Mouse (Mus musculus): ENCODE results near the gene Mgp. TPM values are rescaled to one million over a fixed set of nuclear protein-coding genes. Genes with fewer than 3 reads are reported as not detected.
A peak's percentile ranks its signal among the peaks of the same experiment; 100 is the strongest.

Gene Mgp
- 3.0 and 3.3 TPM in 2 replicates for polyA plus RNA-seq (2015; fragmentation: Nextera tagmentation; extraction: Ambion mirVana)

DNA sequence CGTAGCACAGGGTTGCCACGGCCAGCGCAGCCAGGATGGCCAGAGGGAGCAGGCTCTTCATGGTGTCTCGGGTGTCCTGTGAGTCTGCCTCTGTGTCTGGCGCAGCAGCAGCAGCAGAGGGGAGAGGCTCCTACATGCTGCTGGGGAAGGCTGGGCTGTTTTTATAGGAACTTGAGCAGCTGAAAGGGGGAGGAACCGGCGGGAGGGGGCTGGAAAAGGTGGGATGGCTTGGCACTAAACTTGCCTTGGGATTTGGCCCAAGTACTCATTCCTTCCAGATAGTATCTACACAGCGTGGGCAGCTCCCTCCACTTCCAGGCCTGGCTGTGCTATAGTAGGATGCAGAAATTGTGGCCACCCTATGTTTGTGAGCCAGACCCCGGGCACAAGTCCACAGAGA lies at the start of gene Mgp:
TSS of gene Mgp (minus strand) at position 154 of the 400 bp plus-strand sequence.
- Histone ChIP-seq H3K27ac (no peak within 1 kb of the TSS), H3K4me1 (peaks cover 6% of the 10 kb centered on the region; the same call in 1 of the 2 replicates), H3K9ac (no peak within 1 kb of the TSS), H3K4me3 (no peak within 1 kb of the TSS), H3K36me3 (ENCODE audit: poor library complexity, severe bottlenecking) (no peaks in the 10 kb centered on the region), H3K27me3 (no peaks in the 10 kb centered on the region), H3K4me2 (no peak within 1 kb of the TSS), H3K9me3 (replicated peaks) (no peaks in the 10 kb centered on the region)
- no peak for ATAC-seq
- WGBS: 62% methylated on average over 9 of the region's 9 CpGs

DNA sequence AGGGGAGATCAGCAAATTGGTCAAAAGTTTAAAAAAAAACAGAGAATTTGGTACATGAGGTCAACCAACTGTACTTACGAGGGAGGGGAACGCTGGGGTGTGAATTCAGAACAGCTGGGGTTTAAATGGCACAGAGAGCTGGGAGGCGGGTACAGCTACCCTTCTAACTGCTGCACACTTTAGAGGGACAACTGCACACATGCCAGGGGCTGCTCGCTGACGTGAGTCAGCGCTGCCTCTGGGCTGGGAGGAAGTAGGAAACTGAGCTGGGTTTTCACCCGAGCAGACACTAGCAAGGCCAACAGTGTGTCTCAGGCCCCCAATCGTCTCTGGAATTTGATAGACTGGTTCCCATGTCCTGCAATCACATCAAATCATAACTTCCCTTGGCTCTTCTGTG lies 49.4 kb upstream of the Mgp start:
- Histone ChIP-seq H3K4me2 (no peak overlapping the region), H3K27ac (no peak overlapping the region)

DNA sequence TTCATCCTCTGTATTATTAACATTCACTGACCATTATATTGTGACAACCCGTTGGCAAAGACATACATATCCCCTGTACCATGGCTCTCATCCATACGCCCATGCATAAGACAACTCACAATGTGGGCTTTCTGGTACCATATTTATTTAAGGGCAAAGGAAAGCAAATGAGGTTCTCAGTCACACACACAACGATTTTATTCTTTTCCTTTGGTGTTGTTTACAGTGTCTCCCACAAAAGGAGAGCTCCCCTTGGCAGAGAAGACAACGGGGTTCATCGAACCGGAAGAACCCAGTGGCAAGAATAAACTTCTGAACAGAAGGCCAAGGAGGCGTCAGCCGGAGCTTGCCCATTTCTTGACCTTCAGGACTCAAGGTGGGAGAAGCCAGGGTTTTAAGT lies 47.9 kb upstream of the Mgp start, which contains the start of gene Pde6h:
TSS of gene Pde6h (plus strand) at position 301 of the 400 bp plus-strand sequence.
- Histone ChIP-seq H3K27ac (no peak within 1 kb of the TSS), H3K4me1 (no peaks in the 10 kb centered on the region), H3K9me3 (replicated peaks) (no peaks in the 10 kb centered on the region), H3K9ac (no peak within 1 kb of the TSS), H3K36me3 (ENCODE audit: poor library complexity, severe bottlenecking) (no peaks in the 10 kb centered on the region), H3K4me2 (no peak within 1 kb of the TSS), H3K27me3 (no peaks in the 10 kb centered on the region), H3K4me3 (no peak within 1 kb of the TSS)
- ATAC-seq: no peak
- 90% methylated on average over 8 of the region's 8 CpGs for WGBS

More for the DNA sequence above, 49.4 kb upstream of the Mgp start:
- no peak for ATAC-seq
- Histone ChIP-seq H3K9me3 (replicated peaks) (no peaks in the 10 kb centered on the region), H3K4me1 (no peaks in the 10 kb centered on the region), H3K4me3 (no peak overlapping the region), H3K36me3 (ENCODE audit: poor library complexity, severe bottlenecking) (no peaks in the 10 kb centered on the region), H3K9ac (no peak overlapping the region), H3K27me3 (no peaks in the 10 kb centered on the region)
- 81% methylated on average over 8 of the region's 8 CpGs for WGBS

DNA sequence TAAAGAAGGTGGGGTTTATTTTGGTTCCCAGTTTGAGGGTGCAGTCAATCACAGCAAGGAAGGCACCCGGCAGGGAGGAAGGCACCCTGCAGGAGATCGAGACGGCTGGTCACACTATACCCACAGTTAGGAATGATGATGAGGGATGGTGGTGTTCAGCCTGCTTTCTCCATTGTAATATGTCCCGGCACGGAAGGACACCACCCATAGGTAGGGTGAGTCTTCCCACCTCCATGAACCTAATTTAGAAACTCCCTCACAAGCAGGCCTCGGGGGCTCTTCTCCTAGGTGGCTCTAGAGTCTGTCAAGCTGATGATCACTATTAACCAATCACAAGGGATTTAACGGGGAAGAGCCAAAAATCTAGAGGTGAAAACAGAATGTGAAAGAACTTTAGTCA lies 47.2 kb upstream of the Mgp start:
- WGBS: 91% methylated on average over 7 of the region's 7 CpGs
- Histone ChIP-seq H3K27me3 (no peaks in the 10 kb centered on the region), H3K27ac (no peak overlapping the region), H3K36me3 (ENCODE audit: poor library complexity, severe bottlenecking) (no peaks in the 10 kb centered on the region), H3K9me3 (replicated peaks) (no peaks in the 10 kb centered on the region), H3K4me2 (no peak overlapping the region), H3K4me1 (no peaks in the 10 kb centered on the region), H3K9ac (no peak overlapping the region), H3K4me3 (no peak overlapping the region)
- ATAC-seq: no peak

DNA sequence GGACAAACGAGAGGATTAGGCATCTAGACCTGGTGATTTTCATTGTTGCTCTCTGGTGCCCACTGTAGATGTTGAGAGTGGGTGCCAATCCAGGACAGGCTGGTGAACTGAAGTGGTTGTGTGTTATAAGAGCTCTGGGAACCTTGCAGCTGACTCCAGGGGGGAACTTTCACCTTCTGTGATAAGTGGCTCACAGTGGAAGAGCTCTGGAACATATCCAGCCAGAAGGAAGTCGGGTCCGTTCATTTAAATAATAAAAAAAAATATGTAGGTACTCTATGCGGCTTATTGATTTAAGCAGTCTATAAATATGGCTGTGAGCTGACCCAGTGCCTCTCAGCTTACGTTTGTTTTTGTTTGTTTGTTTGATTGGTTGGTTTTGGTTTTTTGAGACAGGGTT lies 46.5 kb upstream of the Mgp start, which contains the start of gene Erp27:
TSS of gene Erp27 (minus strand) at position 101 of the 400 bp plus-strand sequence.
- H3K9me3 ChIP-seq (replicated peaks): no peaks in the 10 kb centered on the region
- H3K4me2 ChIP-seq: no peak within 1 kb of the TSS
- no peaks in the 10 kb centered on the region for H3K27me3 ChIP-seq
- no peaks in the 10 kb centered on the region for H3K36me3 ChIP-seq (ENCODE audit: poor library complexity, severe bottlenecking)
- no peak within 1 kb of the TSS for H3K4me3 ChIP-seq
- no peak for ATAC-seq
- no peak within 1 kb of the TSS for H3K27ac ChIP-seq
- H3K4me1 ChIP-seq: no peaks in the 10 kb centered on the region
- 86% methylated on average over 5 of the region's 5 CpGs for WGBS
- no peak within 1 kb of the TSS for H3K9ac ChIP-seq

DNA sequence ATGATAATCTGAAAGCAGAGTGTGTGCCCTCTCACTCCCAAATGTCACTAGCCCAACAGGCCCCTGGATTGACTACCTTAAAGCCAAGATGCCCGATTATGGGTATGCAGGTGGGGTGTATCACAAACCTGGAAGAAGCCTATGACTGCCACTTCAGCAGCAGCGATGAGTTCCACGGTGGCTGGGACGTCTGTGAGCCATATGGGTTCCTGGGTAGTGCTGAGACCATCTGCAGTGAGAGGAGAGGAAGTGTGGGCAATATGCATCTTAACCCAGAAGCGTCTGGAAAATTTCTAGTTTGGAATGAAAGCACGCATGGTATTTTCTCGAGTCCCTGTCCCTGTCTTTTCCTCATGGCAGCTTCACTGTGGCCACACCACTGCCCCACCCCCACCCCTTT lies 46.0 kb upstream of the Mgp start:
- Histone ChIP-seq H3K4me3 (no peak overlapping the region), H3K27ac (no peak overlapping the region), H3K9me3 (replicated peaks) (no peaks in the 10 kb centered on the region), H3K9ac (no peak overlapping the region), H3K4me2 (no peak overlapping the region), H3K27me3 (no peaks in the 10 kb centered on the region), H3K36me3 (ENCODE audit: poor library complexity, severe bottlenecking) (no peaks in the 10 kb centered on the region), H3K4me1 (no peaks in the 10 kb centered on the region)
- 0 out of 2 replicates have a peak, but pooled peaks have one; percentile 43 for ATAC-seq
- 83% methylated on average over 7 of the region's 7 CpGs for WGBS

DNA sequence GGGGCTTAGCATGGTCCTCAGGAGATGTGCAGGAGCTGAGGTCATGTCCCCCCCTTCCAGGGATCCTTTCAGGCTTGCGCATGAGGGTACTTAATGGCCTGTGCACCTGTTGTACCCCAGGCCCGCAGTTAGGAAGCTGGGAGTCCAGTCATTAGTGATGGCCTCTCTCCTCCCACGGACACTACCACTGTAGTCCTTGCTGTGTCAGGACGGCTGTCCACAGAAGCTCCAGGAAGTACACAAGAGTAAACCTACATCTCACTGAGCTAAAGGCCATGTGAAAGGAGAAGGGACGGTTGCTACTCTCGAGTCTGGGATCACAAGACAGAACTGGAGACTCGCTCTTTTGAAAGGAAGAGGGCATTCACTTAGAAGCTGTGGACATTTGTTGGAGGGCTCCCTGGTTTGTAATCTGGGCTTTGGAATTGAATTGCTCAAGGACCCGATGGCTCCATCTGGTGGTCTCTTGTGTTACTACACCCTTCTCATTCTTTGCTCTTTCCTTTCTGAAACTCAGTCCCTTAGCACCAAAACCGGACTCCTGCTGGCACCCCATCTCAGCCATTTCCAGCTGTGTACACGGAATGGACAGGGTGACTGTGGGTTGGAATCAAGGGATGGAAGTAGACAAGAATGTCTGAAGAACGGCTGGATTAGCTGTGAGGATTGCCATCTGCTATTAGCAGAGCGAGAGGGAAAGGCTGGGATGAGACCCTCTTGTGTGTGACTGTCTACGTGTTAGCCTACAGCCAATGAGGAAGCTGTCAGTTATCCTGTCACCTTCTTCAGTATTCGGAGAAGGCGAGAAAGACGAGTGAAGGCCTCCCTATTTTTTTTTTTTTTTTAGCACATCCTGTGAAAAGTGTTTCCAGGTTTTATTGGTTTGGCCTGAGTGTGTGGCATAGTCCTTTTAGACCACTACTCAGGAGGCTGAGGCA lies 45.0 kb upstream of the Mgp start:
- H3K4me1 ChIP-seq: no peaks in the 10 kb centered on the region
- ATAC-seq: peak; percentile 38; the same call in 1 of the 2 replicates
- H3K27me3 ChIP-seq: no peaks in the 10 kb centered on the region
- H3K4me2 ChIP-seq: no peak overlapping the region
- no peak overlapping the region for H3K27ac ChIP-seq
- H3K9ac ChIP-seq: no peak overlapping the region
- H3K9me3 ChIP-seq (replicated peaks): no peaks in the 10 kb centered on the region
- 46% methylated on average over 16 of the region's 16 CpGs for WGBS
- H3K4me3 ChIP-seq: no peak overlapping the region
- H3K36me3 ChIP-seq (ENCODE audit: poor library complexity, severe bottlenecking): no peaks in the 10 kb centered on the region

DNA sequence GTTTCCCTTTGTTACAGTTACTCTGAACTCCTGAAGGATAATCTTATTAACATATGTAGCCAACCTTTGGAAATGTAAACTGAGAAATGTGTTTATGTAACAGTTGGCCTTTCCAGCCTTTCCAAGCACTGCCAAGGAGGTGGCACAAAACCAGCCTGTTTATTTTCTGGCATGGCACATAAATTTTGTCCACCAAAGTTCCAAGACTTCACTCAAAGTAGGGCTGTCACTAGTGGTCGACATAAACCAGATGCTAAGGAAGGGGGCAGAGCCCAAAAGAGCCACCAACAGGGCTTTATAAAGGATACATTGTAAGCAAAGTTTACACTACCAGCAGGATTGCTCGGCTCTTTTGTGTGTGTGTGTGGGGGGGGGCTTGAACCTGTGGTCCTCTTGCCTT lies 42.3 kb upstream of the Mgp start:
- Histone ChIP-seq H3K4me3 (no peak overlapping the region), H3K36me3 (ENCODE audit: poor library complexity, severe bottlenecking) (no peaks in the 10 kb centered on the region), H3K9me3 (replicated peaks) (no peaks in the 10 kb centered on the region), H3K4me1 (peaks cover 5% of the 10 kb centered on the region; the same call in 1 of the 2 replicates), H3K9ac (no peak overlapping the region), H3K27me3 (no peaks in the 10 kb centered on the region), H3K4me2 (no peak overlapping the region), H3K27ac (no peak overlapping the region)
- WGBS: 5% methylated on average over 2 of the region's 2 CpGs
- no peak for ATAC-seq

DNA sequence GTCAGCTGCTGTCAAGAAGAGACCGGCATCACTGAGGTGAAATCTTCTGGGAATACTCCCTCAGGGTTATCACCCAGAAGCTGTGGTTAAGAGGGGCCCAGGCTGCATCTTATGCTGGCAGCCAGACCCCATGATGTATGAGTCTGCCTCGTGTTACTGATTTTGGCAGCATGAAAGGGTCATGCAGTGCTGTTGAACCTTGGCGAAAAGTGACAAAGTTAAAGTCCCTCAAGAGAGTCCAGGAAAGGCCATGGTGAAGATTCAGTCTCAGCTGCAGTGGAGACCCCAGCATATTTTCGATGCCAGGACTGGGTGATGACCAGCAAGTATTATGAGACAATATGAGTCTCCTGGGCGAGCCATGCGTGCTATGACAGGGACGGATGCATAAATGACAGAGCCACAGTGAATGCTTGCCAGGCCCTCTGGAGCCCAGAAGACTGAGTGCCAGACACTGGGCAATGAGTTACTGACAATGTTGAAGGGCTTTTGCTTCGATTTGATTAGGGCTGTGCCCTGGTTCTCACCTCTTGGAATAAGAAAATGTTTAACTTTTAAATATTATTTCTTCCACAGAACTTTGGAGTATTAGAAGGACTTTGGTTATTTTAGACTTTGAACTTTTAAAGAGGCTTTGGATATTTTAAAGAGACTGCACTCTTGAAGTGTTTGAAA lies 40.2 kb upstream of the Mgp start:
- Histone ChIP-seq H3K4me1 (peaks cover 5% of the 10 kb centered on the region; the same call in 1 of the 2 replicates), H3K36me3 (ENCODE audit: poor library complexity, severe bottlenecking) (no peaks in the 10 kb centered on the region), H3K9ac (no peak overlapping the region), H3K4me2 (no peak overlapping the region), H3K9me3 (replicated peaks) (no peaks in the 10 kb centered on the region), H3K27me3 (no peaks in the 10 kb centered on the region), H3K27ac (no peak overlapping the region), H3K4me3 (no peak overlapping the region)
- WGBS: 89% methylated on average over 8 of the region's 8 CpGs
- no peak for ATAC-seq

DNA sequence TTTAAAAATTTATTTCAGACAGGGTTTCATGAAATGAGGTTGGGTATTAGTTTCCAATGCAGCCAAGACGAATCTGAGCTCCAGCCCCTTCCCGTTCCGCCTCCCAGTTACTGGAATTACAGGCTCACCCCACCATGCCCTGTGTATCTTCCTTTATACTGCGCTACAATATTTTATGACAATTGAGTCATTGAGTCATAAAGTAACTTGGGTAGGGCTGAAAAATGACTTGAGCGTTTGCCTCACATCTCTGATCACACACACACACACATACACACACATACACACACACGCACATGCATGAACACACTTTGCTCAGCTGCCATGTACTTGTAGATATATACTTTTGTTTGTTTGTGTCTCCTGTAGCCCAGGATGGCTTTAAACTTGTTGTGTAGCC lies 38.6 kb upstream of the Mgp start:
- H3K4me2 ChIP-seq: no peak overlapping the region
- H3K36me3 ChIP-seq (ENCODE audit: poor library complexity, severe bottlenecking): no peaks in the 10 kb centered on the region
- peaks cover 5% of the 10 kb centered on the region; the same call in 1 of the 2 replicates for H3K4me1 ChIP-seq
- ATAC-seq: no peak
- H3K9me3 ChIP-seq (replicated peaks): no peaks in the 10 kb centered on the region
- no peak overlapping the region for H3K4me3 ChIP-seq
- no peaks in the 10 kb centered on the region for H3K27me3 ChIP-seq
- 95% methylated on average over 6 of the region's 6 CpGs for WGBS
- no peak overlapping the region for H3K27ac ChIP-seq
- H3K9ac ChIP-seq: no peak overlapping the region

DNA sequence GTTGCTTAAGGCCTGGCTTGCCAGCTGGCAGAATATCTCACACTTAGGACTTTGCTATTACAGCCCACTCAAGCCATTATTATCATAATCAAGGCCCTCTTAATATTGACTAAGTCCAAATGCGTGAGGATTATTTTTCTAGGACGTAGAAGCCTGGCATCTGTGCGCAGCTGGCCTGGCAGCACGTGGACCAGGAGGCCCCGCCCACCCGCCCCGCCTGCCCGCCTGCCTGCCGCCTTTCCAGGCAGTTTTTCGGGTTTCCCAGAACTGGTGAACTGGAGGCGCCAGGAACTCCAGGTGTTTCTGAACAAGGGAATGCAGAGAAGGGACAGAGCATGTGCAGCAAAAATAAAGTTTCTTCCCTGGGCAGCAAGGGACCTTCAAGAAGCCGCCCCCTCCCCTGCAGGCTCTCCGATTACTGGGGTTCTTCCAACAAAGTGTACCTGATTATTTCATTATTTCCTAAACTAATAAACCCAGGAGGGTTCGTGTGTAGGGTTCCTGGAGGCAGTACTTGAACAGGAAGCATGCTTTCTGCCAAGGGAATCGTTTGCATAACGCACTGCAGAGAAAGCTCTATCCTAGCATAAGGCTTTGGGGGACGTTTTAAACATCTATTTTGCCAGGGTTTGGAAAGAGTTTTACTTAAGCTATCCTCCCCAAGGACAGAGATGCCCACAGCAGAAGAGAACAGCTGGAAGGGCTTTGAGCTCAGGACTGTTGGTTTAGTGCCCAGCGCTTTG lies 37.9 kb upstream of the Mgp start:
- H3K27ac ChIP-seq: no peak overlapping the region
- peaks cover 5% of the 10 kb centered on the region; the same call in 1 of the 2 replicates for H3K4me1 ChIP-seq
- H3K27me3 ChIP-seq: no peaks in the 10 kb centered on the region
- peak overlapping the region; percentile 50 for H3K4me2 ChIP-seq
- no peak overlapping the region for H3K9ac ChIP-seq
- no peaks in the 10 kb centered on the region for H3K36me3 ChIP-seq (ENCODE audit: poor library complexity, severe bottlenecking)
- peak; percentile 90 for ATAC-seq
- 17% methylated on average over 18 of the region's 18 CpGs for WGBS
- no peaks in the 10 kb centered on the region for H3K9me3 ChIP-seq (replicated peaks)
- peak overlapping the region; percentile 19 for H3K4me3 ChIP-seq

All from forebrain, embryonic 13.5 days (tissue).